Mouse (Mus musculus) 3T3-L1 (cell line): ENCODE measurements around the gene Tmem217.
A peak's percentile ranks its signal among the peaks of the same experiment; 100 is the strongest.

Experiments used
- DNase-seq: peaks from one replicate; pipeline ENCODE4 v3.0.0-alpha.2; 2015; ENCODE audit warnings: low read depth, low spot score

The Tmem217 gene

DNA sequence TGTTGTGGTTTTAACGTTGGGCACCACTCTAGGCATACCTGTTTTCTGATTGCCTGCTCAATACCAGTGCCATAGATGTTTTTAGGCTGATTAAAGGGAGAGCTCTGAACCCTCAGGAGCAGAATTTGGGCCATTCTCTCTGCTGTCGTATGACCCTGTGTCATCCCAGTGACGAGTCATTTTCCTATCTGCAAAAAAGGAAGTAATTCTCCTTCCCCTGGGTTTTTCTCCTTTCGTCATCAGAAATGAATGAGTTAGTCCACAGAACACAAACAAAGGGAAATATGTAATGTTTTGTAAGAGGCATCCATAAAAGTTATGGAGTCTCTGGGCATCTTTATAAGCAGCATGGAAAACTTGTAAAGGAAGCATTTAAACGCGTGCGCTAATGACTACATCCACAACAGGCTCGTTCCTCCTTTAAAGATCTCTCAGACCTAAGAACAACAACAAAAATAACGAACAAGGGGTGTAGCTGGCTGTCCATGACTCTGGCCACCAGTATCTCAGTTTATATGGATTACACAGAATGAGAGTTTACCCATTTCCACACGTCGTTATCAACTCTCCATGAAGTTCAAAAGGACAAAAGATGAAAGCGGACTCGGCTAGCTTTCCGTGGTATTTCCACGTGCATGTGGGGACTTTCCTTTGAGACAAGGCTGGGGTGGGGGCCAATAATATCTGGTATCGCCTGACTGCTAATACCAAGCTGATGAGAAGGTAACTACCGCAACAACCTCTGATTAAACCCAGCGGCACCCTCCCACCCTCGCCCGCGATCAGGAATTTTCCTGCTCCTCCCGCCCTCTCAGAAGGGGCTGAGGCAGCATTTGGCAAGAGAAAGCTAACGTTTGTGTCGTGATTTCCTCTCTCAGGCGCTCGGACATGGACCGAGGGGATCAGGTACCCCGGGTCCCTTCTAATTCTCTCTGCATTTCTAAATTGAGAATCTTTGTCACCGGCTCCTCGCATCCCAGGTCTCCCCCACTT, 62.9 kb downstream of the Tmem217 start:
- peak; percentile 72 for DNase-seq

DNA sequence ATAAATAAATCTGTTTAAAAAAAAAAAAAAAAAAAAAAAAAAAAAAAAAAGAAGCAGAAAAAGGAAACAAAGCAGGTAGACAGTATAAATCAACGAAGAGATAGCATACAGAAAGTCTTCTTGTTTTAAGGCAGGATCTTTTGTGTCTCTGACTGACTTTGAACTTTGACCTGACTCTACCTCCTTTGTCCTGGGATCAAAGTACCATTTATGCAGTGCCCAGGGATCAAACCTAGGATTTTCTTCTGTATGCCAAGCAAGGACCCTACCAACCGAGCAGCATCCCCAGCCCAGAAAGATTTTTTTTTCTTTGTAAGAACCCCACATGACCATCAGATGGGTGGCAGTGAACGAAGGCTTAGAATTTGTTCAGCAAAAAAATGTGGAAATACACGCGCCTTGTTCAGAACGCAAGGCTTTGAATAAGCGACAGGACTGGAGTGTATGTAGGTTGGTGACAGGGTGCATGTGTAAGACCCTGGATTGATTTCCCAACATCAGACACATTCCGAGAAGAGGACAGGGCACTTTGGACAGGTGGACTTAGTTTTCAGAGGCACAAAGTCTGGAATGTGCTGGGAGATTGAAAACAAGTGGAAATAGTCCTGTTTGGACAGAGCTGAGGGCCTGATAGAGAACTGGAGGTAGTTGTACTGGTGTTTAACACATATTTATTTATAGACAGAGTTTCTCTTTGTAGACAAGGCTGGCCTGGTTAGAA, 63.8 kb downstream of the Tmem217 start:
- DNase-seq = no peak

DNA sequence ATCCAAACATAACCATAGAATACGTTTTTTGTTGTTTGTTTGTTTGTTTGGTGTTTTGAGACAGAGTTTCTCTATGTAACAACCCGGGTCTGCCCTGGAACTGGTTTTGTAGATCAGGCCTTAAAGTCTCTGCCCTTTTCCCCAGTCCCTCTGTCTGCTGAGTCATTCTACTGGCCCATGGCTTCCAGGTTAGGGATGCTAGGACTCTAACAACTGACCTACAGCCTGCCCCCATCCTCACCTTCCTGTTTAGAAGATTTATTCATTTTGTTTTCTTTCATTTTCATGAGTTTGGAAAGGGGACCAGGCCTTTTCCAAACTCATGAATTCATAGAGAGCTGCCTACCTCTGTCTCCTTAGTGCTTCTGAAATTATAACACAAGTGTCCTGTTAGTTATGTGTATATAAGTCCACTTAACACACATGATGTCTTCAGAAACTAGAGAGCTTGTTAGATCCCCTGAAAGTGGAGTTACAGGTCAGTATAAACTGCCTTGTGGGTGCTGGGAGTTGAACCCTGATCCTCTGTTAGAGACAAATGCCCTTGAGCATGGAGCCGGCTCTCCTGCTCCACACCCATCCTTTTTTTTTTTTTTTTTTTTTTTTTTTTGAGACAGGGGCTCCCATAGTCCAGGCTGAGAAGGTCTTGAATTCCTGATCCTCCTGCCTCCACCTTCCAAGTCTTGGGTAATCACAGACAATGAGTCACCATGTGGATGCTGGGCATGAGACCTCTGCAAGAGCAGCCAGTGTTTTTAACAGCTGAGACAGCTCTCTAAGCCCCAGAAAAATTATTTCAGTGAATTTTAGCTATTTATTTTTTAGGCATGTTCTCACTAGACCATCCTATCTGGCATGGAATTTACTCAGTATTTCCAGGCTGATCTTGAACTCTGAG, 66.6 kb downstream of the Tmem217 start:
- peak; percentile 91 for DNase-seq

- no peak for DNase-seq
Observed at GRCm38 (mm10) chr17:29484431-29484830, 67.8 kb downstream of the Tmem217 start.

DNA sequence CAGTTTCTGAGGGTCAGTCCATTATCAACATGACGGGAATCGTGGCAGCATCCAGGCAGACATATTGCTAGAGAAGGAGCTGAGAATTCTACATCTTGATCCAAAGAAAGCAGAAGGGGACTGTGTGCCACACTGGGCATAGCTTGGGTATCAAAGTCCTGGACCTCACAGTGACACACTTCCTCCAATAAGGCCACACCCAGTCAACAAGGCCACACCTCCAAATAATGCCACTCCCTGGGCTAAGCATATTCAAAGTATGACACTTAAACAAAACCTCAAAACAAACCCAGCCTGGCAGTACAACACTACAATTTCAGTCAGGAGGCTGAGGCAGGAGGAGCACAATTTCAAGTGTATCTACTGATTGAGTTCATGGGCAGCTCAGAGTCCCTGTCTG, 68.9 kb downstream of the Tmem217 start:
- DNase-seq = no peak

- DNase-seq = no peak
Observed at GRCm38 (mm10) chr17:29482632-29483031, 69.6 kb downstream of the Tmem217 start.

DNA sequence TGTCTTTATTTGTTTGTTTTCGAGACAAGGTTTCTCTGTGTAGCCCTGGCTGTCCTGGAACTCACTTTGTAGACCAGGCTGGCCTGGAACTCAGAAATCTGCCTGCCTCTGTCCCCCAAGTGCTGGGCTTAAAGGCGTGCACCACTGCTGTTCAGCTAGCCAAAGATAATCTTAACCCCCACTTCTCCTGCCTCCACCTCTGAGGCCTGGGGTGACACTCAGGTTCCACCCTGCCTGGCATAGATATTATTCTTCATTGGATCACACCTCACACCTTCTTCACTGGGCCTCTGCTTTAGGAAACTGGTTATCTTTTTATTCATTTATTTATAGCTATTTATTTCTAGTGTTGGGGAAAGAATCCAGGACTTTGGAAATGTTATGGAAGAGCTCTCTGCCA, 71.9 kb downstream of the Tmem217 start:
- DNase-seq = no peak

DNA sequence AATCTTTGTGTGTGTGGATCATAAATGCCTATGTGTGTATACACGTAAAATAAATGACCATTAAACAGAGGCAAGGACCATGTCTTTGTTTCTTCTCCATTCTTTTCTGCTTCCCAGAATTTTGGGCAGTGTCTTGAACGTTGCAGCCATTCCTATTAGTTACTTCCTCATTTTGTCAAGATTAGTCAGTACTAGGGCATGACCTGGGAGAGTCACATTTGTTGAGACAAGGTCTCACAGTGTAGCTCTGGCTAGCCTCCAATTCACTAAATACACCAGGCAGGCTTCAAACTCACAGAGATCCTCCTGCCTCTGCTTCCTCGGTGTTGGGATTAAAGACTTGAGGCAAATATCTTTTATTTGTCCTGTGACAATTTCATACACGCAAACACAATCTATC, 73.9 kb downstream of the Tmem217 start:
- DNase-seq = peak; percentile 37

- DNase-seq = no peak
Observed at GRCm38 (mm10) chr17:29477357-29477756, 74.8 kb downstream of the Tmem217 start.

GRCm38 (mm10) chr17:29476461-29476860, 75.7 kb downstream of the Tmem217 start:
- no peak for DNase-seq
